Mouse (Mus musculus): ENCODE measurements around the gene Arid4a. TPM values are rescaled to one million over a fixed set of nuclear protein-coding genes. Genes with fewer than 3 reads are reported as not detected.
"Not testable (repeated sequence)": the region's sequence is repeated elsewhere in the genome, so short reads cannot be mapped to it uniquely, and the experiment has no call there.

Arid4a gene
- total RNA-seq, 4 experiments from 2014 or later = 30.3 to 37.8 (median 35.9) TPM

- DNase-seq (ENCODE audit: low spot score in 2 of 2) = no peak
These were observed 37.2 kb downstream of the Arid4a start for GRCm38 (mm10) chr12:71053031-71053430.

- no peak for DNase-seq (ENCODE audit: low spot score in 2 of 2)
These were observed 37.7 kb downstream of the Arid4a start for GRCm38 (mm10) chr12:71053486-71053885.

DNA sequence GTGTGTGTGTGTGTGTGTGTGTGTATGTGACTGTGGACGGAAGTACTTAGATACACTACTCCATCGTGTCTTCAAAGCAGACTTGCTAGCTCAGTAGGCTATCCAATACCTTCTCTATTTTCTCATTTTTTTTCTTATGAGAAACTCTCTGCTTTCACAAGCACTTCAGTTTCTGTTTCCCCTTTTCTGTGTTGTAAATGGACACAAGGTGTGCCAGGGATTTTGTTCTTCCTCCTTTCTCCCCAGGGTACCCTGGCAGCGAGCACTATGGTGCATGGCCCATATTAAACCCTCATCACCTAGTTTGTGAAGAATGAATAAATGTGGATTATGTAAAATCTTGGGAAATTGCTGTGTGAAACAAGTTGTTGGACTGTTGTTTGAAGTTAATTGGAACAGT, 39.7 kb downstream of the Arid4a start:
- no peak for DNase-seq (ENCODE audit: low spot score in 2 of 2)

DNA sequence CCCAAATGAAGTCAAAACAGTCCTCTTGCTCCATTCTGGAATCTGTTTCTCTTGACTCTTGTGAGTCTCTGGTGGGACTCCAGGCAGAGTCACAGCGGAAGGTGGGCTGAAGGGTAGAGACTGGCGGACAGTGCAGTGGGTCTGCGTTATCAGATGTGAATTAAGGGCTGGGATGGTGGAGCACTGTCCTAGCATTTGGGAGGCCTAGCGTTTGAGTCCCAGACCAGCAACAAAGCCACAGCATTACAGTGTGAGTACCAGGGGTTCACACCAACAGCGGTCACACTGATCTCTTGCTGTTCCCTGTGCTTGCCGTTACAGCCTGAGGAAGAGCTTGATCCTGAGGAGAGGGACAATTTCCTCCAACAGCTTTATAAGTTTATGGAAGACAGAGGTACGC, 44.0 kb downstream of the Arid4a start:
- DNase-seq (ENCODE audit: low spot score in 2 of 2) = no peak

DNA sequence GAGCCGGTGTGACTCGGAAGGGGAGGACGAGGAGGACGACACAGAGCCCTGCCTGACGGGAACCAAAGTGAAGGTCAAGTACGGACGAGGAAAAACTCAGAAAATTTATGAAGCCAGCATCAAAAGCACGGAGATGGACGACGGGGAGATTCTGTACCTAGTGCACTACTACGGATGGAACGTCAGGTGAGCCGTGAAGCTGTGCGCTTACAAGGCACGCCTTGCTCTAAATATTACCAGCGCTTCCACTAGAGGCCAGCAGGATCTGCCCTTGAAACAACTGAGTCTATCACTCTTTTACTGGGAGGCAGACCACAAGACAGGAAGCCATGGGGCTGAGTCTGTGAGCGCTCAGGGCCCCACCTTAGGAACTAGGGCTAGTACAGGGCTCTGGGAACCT, 54.1 kb downstream of the Arid4a start:
- no peak for DNase-seq (ENCODE audit: low spot score in 2 of 2)

DNA sequence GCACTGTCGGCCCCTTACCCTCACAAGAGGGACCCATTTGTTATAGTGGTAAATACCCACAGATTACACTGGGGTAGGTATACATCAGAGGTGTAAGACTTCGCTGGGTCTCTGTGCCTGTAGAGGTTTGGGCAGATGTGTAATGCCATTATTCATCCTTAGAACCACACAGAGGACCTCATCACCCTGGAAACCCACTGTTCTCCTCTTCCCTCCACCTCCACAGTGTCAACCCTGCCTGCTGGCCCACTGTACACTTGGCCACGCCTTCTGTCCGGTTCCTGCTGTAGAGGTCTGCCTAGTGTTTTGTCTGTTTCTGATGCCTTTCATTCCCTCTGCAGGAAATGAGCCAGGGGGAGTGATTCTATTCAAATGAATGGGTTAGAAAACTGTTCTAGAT, 56.3 kb downstream of the Arid4a start:
- no peak for DNase-seq (ENCODE audit: low spot score in 2 of 2)

DNA sequence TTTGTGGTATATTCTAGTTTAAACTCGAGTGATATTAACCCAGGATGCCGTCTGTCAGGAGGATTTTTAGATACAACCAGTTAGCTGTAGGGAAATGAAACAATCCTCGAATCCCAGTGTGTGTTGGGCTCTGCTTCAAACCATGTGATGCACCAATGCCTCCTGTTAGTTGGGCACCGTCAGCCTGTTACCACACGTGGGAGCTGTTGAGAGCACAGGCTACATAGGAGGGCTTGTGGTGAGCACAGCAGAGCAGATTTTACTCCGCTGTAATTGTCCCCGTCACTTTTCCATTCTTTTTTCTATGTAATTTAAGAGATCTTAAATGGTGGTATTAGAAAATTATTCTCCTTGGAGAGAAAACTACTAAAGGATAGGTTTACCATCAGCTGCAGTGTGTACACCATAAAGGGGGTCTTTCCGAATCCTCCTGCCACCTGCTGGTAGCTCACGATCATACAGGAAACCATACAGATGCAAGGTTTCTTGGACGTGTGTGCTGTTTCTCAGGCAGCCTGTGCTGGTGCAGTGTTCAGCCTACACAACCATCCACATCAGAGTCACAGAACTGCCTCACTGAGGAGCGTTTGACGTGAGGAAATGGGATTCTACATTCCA, 57.4 kb downstream of the Arid4a start:
- no peak for DNase-seq (ENCODE audit: low spot score in 2 of 2)

- DNase-seq (ENCODE audit: low spot score in 2 of 2) = no peak
These were observed 70.5 kb downstream of the Arid4a start for GRCm38 (mm10) chr12:71086331-71086730.

DNA sequence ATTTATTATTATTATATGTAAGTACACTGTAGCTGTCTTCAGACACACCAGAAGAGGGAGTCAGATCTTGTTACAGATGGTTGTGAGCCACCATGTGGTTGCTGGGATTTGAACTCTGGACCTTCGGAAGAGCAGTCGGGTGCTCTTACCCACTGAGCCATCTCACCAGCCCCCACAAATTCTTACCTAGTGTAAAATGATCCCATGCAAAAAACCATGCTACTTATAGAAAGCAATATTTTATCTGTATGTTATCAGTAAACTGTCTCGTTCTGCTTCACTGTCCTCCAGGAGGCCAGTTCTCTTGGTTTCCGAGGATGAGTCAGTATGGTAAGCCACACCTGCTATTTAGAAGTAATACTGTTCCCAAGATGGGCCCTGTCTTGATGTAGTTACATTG, 88.5 kb downstream of the Arid4a start:
- DNase-seq (ENCODE audit: low spot score in 2 of 2) = not testable (repeated sequence)

DNA sequence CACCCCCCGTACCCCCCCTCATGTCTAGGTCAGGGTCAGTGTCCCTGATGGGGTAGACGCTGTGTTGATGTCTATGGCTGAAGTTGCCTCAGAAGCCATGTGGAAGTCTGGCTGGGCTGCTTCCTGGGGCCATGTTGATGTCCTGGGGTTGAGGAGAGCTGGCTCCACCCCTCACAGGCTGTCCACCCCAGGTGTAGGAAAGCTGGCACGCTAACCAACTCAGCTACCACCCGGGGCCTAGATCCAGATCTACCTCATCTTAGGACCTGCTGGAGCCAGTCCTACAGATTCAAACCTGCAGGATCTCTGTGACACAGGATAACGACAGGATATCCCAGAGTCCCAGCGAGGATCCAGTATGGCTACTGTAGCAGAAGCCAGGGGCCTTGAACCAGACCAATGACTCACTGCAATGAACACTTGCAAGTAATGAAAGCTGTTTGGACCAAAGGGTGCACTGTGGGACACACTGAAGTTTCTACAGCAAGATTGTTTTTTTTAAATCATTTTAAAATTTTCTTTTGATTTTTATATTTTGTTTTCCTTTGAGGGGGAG, 91.5 kb downstream of the Arid4a start:
- DNase-seq (ENCODE audit: low spot score in 2 of 2) = no peak

DNA sequence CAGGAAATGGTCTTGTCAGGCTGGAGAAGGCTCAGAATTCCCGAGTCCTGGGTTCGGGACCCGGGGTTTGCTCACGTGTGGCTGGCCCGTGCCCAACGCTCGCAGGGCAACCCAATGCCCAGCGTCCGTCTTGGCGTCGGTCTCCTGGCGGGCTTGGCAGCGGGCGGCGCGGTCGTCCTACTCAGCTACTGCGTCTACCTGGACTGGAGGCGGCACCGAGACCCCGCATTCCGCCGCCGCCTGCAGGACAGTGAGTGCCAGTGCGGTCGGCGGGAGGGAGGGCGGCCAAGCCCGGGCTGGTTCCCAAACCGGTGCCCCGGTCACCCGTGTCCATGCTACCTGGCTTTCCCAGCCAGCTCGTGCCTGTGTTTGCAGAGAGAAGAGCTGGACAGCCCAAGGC, 95.5 kb downstream of the Arid4a start, which contains the start of gene Tomm20l:
Gene Tomm20l, plus strand, starts transcription at position 98 of the 400 bp plus-strand sequence.
- no peak for DNase-seq (ENCODE audit: low spot score in 2 of 2)

- DNase-seq (ENCODE audit: low spot score in 2 of 2) = no peak
These were observed 97.3 kb downstream of the Arid4a start for GRCm38 (mm10) chr12:71113074-71113473.

- peak in 1 of 2 experiments; percentile 80 for DNase-seq (ENCODE audit: low spot score in 2 of 2)
These were observed 98.0 kb downstream of the Arid4a start for GRCm38 (mm10) chr12:71113675-71114288.

DNA sequence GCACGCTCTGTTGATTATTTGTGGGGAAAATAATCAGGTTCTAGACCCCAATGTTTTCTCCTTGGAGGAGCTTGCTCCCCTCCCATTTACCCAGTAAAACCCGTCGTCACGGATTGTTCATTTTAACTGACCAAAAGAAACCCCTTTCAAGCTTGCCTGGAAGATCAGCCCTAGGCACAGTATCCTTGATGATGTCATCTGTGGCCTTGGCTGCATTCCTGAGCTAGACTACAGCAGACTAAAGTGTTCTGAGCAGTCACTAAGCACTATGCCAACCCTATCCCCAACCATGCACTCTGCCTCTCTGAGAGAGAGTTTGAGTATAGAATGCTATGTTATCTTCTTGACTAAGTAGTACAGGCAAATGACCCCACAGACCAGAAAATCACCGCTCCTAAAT, 100.6 kb downstream of the Arid4a start:
- no peak for DNase-seq (ENCODE audit: low spot score in 2 of 2)

DNA sequence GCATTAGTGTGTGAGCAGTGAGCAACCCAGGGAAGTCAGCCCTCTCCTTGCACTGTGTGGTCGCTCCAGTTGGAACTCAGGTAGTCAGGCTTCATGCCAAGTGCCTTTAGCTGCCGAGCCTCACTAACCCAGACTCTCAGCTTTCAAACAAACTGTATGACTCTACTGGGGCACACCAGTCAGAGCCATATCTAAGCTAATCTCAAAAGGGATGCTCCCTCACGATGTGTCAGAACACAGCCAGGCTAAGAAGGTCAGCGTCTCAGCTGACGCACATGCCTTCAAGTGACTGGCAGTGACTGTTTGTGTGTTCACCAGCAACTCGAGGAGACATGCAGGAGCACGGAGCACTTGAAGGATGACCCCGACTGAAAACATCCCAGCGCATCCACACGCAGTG, 106.9 kb downstream of the Arid4a start:
- DNase-seq (ENCODE audit: low spot score in 2 of 2) = no peak

DNA sequence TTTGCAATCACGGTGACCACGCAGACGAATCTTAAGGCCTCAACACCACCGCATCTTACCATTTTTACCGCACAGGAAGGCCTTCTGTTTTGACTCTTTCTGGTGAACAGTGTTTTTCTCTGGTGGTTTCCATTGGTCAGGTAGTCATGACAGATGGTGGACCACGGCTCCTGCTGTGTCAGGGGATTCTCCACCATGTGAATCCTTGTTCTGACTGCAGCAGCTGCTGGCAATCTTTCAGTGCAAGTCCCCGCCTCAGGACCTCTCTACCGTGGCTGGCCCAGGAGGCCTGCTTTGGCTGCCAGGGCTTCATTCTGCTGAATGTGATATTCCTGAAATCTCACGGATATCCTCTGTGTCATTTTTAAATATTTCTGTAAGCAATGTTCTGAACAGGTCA, 107.5 kb downstream of the Arid4a start:
- DNase-seq (ENCODE audit: low spot score in 2 of 2) = no peak

GRCm38 (mm10) chr12:71135581-71135980, 119.8 kb downstream of the Arid4a start:
- no peak for DNase-seq (ENCODE audit: low spot score in 2 of 2)

DNA sequence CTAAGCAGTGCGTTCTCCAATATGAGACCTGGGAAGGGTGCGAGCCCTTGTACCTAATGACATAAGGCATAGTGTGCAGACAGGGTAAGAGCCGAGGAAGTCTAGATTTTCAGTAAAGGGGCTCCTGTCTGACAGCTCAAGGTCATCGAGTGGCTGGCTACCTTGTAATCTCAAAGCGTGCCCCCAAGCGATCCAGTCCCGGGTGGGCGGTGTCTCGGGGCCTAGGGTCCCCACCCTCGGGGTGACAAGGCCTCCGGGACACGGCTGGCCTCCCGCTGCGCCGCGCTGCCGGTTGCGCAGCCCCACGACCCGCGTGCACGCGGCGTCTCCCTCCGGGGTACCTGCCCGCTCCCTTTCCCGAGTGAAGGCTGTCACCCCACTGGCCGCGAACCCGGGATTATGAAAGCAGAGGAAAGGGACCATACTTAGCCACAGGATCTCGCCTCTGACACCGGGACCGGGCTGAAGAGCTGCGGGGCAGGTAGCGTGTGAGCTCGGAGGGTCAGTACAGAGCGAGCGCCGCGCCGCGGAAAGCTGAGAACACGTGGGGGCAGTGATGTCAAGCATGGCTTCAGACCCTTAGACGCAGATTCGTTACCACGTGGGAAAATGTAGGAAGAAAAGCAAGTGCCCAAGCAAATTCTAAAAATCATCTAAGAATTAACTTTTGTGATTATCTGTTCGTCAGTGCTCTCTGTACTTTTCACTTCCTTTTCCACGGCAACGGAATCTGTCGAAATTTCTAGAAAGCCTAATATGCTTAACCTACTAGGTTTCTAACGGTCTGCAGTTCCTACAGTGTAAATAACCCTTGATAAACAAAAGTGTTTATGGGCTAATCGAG, 120.6 kb downstream of the Arid4a start, which contains the start of the genes Timm9 and 2700049A03Rik:
Gene Timm9, minus strand, starts transcription at position 555 of the 844 bp plus-strand sequence.
Gene 2700049A03Rik, plus strand, starts transcription at position 719 of the 844 bp plus-strand sequence.
- peak; percentile 64 to 83 for DNase-seq (ENCODE audit: low spot score in 2 of 2)

GRCm38 (mm10) chr12:71136974-71137491, 121.2 kb downstream of the Arid4a start:
- DNase-seq (ENCODE audit: low spot score in 2 of 2) = peak; percentile 61 to 70

DNA sequence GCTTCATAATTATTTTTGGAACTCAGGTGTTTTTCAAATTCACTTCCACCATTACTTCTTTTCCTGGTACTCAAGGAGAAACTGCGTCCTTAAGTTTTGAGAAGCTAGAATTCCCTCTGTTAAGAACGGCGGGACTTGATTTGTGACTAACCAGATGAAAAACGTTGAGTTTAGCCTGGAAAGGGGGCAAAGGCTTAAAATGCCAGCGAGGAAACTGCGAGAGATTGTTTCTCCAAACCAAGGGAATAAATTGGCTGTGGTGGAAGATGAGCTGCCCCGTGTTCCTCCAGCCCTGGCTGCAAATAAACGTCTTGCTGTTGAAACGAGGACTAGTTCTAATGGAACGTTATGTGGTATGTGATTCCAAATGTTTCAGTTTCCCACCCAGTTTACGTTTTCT, 121.9 kb downstream of the Arid4a start:
- DNase-seq (ENCODE audit: low spot score in 2 of 2) = no peak

GRCm38 (mm10) chr12:71139258-71139828, 123.6 kb downstream of the Arid4a start:
- DNase-seq (ENCODE audit: low spot score in 2 of 2) = no peak

Data from left cerebral cortex, adult 8-10 months (tissue).